Mouse (Mus musculus) regulatory T cell (primary cell): ENCODE measurements at regions not wholly inside any gene's neighbourhood (a gene's known extent, or its start where the extent isn't known, plus 50 kb on each side); places are given as distances from the start of the nearest gene placed in this dataset.

Source experiments
- in situ Hi-C: fragments of 300-600 bp; cut with MboI, MseI; formaldehyde crosslinking; loops from one replicate; pipeline ENCODE4 v1.15.1; 2025; ENCODE audit warnings: high pct_unique_total_duplicates

DNA sequence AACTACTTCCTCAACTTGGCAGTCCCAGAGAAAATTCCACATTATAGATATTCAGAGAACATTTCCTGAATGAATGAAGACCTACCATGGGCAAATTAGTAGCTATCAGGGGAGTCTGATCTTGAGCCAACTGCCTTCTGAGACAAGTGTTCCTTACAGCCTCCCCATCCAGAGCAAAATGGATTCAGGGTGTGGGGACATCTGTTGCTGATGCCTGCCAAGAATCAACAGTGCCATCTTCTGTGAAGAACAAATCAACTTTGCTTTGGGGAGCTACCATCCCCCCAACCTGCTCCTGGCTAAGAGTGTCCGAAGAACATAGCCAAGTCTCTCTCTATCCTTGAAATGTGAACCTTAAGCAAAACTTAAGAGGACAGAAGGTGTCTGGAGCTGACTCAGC, 217.9 kb downstream of the Nedd1 start:
- in situ Hi-C loops, result no loop called here

DNA sequence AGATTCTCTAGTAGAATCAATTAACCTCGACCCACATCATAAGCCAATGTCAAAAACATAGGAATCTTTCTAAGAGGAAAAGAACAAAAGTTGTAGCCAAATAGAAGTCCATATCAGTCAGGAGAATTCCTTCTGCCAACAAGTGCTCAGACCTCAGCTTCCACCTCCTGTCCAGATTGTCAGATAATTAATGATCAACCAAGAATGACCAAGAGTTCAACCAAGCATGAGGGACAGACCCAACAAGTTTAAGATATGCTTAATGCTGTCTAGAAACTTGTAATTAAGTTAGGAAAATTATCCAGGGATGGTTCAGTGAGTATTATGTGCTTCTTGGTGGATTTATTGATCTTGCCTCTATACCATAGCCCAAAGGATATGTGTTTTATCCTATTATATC, 238.6 kb downstream of the Nedd1 start:
- in situ Hi-C loops, result no loop called here

- in situ Hi-C loops, result no loop called here
Measured at GRCm38 (mm10) chr10:92473282-92473681, 248.9 kb downstream of the Nedd1 start.

GRCm38 (mm10) chr10:92471111-92471510, 251.1 kb downstream of the Nedd1 start:
- in situ Hi-C loops, result no loop called here

DNA sequence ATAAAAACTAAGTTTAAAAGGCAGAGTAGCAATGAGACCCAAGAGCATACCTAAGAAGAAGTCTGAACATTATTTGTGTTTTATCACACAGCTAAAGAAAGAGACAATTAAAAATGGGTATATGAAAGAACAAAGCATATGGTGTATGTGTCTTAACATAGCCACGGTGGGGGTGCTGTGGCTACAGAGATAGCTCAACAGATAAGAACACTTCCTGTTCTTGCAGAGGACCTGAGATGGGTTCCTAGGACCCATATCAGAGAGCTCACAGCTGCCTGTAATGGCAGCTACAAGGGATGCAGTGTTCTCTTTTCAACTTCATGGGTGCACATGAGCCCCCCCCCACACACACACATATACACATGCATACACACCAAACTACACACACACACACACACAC, 267.0 kb downstream of the Nedd1 start:
- in situ Hi-C loops, result no loop called here

DNA sequence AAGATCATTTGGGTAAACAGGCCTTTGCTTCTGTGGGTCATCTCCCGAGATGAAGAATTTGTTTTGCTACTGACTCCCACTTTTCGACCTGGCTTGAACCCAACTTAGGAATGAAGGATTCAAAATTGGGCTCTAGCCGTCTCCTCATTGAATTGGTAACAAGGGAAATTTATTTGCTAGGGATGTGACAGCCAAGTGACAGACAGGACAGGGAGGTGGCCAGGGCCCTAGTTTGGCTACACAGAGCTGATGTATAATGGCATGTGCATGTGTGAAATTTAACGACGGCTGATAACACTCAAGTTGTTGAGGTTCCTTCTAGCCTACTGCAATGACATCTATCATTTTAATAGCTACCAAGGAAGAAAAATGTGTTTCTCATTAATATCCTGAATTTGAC, 268.7 kb downstream of the Nedd1 start:
- in situ Hi-C loops, result no loop called here

- in situ Hi-C loops, result no loop called here
Measured at GRCm38 (mm10) chr10:92445957-92446356, 276.3 kb downstream of the Nedd1 start.

DNA sequence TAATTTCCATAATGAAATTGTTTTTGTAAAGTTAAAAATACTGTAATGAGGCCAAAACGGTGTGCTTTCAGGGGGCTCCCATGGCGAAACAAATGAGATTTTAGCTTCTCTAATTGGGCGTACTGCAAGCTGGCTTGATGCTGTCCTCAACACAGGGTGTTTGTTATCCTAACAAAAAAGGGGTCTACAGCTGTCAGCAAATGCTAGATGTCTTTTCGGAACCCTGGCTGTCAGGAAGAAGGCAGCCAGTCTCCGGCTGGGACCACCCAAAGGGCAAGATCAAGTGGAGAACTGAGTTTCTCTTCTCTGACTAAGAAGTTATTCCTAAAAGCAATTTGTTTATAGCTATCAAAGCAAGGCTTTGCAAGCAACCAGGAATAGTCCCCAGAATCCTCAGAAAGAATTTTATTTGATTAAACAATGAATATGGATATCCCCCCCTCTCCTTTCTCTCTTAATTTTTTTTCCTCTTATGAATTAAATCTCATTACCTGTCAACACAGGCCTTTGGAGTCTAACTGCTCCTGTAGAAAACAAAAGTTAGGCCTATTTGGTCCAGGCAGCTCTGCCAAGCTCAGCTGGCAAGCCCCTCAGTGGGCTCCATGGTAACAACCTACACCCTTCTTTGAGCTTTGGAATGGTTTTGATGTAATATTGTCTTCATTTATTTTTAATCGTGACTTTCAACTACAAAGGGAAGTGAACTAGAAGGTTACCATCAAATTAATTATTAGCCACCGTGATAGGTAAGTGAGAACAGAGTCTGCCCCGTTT, 283.4 kb downstream of the Nedd1 start:
- in situ Hi-C loops, result no loop called here

- in situ Hi-C loops, result no loop called here
Measured at GRCm38 (mm10) chr10:92429256-92429655, 293.0 kb downstream of the Nedd1 start.

DNA sequence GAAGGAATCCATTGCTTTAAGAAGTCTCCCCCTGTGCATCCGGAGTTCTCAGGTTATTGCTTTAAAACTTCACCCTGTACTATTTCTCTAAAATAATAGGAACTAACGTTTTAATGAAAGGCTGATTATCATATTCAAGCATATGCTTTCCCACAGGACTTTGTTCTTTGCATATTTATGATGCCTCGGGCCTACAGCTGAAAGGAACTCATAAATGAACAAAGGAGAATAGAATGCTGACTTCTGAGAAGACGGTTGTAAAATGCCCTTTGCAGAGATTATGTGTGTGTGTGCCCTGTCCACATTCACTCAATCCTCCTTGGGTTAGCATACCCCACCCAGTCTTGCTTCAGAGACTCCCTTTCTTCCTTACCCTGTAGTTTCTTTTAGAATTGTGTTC, 294.2 kb downstream of the Nedd1 start:
- in situ Hi-C loops, result no loop called here

DNA sequence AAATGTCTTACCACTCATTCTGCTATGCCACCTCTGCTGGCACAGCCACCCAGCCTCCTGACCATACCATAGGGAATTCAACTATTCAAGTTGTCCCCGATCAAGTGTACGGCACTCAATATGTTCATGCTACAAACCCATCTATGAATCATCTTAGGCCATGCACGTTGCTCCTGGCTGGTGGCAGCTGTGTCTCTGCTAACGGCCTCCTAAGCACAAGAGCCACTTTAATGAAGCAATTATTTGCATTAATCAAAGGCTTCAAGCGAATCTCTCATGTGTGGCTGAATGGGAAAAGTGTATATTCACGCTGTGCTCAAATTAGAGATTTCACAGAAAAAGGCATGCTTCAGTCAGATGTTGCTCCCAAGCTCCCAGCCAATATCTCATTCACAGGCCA, 295.8 kb downstream of the Nedd1 start:
- in situ Hi-C loops, result no loop called here

GRCm38 (mm10) chr10:92412737-92413136, 309.5 kb downstream of the Nedd1 start:
- in situ Hi-C loops, result no loop called here

DNA sequence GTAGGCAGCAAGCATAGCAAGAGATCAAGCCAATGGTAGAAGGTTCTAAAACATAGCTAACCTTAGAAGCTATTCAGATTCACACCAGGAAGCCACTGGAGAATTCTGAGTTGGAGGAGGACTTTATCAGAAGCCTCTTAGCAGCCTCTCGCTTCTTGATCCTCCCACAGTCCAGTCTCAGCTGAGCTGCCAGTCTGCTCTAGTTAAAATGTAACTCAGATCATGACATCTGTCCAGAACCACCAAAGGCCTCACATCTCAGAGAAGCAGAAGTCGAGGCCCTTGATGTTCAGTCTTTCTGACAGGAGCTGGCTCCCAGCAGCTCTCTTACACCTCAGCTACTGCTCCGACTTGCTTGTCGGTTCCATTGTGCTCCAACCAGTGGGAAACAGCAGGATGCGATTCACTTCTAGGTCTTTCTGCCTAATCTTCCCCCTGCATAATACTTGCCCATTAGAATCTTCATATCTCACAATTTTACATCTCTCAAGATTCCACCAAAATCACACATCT, 311.4 kb downstream of the Nedd1 start:
- in situ Hi-C loops, result no loop called here

- in situ Hi-C loops, result no loop called here
Measured at GRCm38 (mm10) chr10:92404697-92405293, 317.4 kb downstream of the Nedd1 start.

GRCm38 (mm10) chr10:92400587-92401090, 321.6 kb downstream of the Nedd1 start:
- in situ Hi-C loops, result no loop called here

- in situ Hi-C loops, result no loop called here
Measured at GRCm38 (mm10) chr10:92389176-92389732, 333.0 kb downstream of the Nedd1 start.

DNA sequence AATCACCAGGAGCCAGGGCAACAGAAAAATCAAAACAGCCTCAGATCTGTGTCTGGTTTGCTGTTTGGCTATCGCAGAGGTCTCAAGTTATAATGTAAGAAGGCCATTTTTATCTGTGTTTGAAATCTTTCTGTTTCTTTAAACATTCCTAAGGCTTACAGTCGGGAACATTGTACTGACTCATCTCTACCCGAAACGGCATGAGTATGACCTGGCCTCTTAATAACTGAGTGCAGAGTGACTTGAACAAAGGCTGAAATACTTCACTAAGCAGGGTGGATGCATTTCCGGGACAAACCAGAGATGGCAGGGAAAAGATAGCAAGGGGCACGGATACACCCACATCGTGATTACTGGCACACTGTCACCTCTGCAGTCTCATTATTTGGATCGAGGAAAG, 355.1 kb downstream of the Nedd1 start:
- in situ Hi-C loops, result no loop called here

DNA sequence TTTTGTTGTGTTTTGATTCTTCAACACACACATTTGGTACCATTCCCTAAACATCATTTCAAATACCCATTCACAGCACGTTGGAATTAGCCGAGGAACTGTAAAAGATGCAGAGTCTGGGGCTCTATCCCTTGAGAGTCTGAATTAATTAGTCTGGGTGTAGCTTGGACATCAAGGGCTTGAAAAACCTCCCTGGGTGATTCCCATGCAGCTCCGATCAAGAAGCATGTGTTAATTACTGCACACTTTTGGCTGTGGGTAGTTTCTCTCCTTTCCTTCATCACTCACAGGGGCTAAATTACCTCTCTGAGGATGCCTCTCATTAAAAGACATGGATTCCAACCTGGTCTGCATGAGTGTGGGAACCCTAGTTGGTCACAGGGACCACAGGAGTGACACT, 365.5 kb downstream of the Nedd1 start:
- in situ Hi-C loops, result no loop called here

DNA sequence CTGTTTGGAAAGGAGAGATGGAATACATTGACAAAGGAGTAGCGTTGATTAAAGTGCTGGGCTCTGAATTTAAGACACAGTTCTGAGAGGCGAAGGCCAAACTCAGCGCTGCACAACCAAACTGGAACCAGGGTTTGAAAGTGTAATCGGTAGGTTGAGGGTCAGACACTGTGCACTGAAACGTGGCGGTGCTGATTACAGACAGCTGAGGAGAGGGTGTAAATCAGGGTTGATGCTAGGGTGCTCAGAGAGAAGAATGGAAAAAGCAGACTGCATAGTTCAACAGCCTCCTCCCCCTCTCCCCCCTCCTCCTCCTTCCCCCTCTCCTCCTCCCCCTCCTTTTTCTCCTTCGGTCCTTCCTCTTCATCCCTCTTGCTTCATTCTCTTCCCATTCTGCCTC, 373.2 kb downstream of the Nedd1 start:
- in situ Hi-C loops, result no loop called here

DNA sequence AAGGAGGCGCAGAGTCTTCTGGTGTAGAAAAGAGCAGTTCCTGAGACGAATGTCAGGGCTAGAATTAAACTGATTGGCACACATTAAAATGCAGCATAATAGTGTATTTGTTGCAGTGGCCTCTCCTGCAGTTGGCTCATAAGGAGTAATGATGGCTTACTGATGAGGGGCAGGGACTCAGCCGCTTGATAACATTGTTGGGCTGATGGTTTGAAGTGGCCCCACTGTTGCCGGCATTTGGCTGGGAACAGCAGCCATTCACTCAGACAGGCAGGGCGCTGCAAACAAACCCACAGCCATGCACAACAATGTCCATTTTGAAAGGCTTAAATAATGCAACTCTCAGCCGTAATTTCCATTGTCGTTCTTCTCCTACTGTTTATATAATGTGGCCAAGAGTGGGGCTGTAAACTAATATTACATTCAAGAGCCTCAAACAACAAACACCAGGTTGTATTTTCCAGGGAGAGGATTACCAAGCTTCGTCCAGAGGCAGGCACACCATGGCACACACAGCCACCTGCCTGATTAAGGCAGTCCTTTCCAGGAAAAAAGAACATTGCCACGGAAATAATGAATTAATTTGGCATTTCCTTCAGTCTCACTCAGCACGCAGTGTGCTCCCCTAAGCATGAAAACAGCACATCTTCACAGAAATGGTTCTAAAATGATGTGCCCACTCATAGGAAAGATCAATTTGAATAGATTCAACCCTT, 374.1 kb downstream of the Nedd1 start:
- in situ Hi-C loops, result no loop called here

DNA sequence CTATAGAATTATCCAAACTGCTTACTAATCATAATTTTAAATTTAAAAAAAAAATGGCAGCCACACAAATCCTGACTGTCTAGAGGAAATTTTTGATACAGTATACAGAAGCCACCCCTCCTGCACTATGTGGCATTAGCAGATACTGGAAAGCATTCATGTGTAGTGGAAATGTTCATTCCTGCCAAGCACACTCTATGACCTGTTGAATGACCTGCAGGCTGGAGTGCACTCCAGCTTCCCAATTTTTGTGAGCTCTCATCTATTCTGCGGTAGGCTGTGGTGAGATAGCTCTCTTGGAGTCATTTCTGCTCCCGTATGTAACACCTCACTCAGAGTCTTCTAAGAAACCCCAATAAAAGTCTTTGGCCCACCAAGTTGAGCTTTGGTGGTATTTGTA, 382.5 kb downstream of the Nedd1 start:
- in situ Hi-C loops, result no loop called here

DNA sequence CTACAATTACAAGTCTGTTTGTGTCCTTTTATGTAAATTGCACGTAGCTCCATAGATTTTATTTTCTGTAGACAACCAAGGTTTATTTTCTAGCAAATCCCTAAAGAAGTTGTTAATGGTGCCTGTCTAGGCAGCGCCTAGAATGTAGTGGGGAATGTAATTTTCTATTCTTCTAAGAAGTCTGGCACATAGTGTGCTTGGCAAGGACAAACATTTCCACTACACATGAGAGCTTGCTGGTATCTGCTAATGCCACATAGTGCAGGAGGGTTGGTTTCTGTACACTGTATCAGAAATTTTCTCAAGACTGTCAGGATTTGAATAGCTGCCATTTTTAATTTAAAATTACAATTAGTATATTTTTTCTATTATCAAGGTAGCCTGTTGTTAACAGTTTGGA, 385.3 kb downstream of the Nedd1 start:
- in situ Hi-C loops, result no loop called here
